Mouse (Mus musculus): Measurements from ENCODE around the gene Samd8. TPM values are rescaled to one million over a fixed set of nuclear protein-coding genes. Genes with fewer than 3 reads are reported as not detected.
A peak's percentile ranks its signal among the peaks of the same experiment; 100 is the strongest.

Samd8 gene
- polyA plus RNA-seq, 1 experiment from 2014 or later = 15.0 TPM

GRCm38 (mm10) chr14:21748142-21748870 lies 2.0 kb upstream of the Samd8 start:
- 42% methylated on average over 15 of the region's 15 CpGs for WGBS
- Histone ChIP-seq H3K36me3 (ENCODE audit: control insufficient read depth, insufficient read depth, low read length) (no peaks in the 10 kb centered on the region), H3K9me3 (ENCODE audit: control insufficient read depth, low read depth, low read length) (no peaks in the 10 kb centered on the region), H3K27ac (ENCODE audit: low read length) (no peak overlapping the region), H3K27me3 (ENCODE audit: control insufficient read depth, insufficient read depth, low read length) (no peaks in the 10 kb centered on the region), H3K4me3 (ENCODE audit: low read depth, low read length) (no peak overlapping the region), H3K9ac (replicated peaks; ENCODE audit: low read depth, low read length) (no peak overlapping the region), H3K4me1 (ENCODE audit: control insufficient read depth, insufficient read depth, low read length) (peaks cover 4% of the 10 kb centered on the region; the same call in 1 of the 2 replicates), H3K4me2 (replicated peaks; ENCODE audit: low read depth, low read length) (no peak overlapping the region)
- ATAC-seq (ENCODE audit: insufficient number of reproducible peaks, insufficient read depth, low FRiP score, low read depth) = no peak

DNA sequence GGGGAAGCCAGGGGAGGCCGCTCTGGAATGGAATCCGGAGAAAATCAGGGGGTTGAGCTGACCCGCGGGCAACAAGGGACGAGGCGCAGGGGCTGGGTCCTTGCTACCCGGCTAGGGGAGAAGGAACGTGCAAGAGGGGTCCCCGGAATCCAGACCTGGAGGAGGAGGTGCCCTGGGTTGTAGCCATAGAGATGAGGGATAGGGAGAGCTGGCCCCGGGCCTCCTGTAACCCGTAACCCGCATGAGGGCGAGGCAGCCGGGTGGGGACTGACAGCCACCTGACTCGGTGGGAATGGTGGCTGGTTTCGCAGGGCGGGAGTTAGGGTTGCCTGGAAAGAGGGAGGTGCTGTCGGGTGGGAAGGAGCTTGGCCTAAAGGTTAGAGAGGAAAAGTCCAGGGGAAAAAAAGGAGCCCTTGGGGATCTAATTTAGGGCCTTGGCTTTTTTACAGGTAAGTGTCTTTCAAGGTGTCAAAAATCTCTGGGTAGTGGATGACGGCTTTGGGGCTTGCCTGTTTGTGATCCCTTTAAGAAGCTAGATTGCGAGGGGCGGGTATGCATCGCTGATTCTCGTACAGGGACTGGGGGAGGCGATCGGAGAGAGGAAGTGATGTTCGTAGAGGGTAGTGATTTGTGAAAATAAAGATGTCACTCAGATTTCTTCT lies 681 bp downstream of the Samd8 start, which contains the start of gene Dusp13:
Gene Dusp13, minus strand, starts transcription at position 301 of the 662 bp plus-strand sequence.
- peak within 1 kb of the TSS; percentile 76 for H3K9ac ChIP-seq (replicated peaks; ENCODE audit: low read depth, low read length)
- peaks cover 4% of the 10 kb centered on the region; the same call in 1 of the 2 replicates for H3K4me1 ChIP-seq (ENCODE audit: control insufficient read depth, insufficient read depth, low read length)
- H3K4me2 ChIP-seq (replicated peaks; ENCODE audit: low read depth, low read length) = peak within 1 kb of the TSS; percentile 66
- peak within 1 kb of the TSS; percentile 83 for H3K27ac ChIP-seq (ENCODE audit: low read length)
- H3K4me3 ChIP-seq (ENCODE audit: low read depth, low read length) = peak within 1 kb of the TSS; percentile 98
- H3K9me3 ChIP-seq (ENCODE audit: control insufficient read depth, low read depth, low read length) = no peaks in the 10 kb centered on the region
- WGBS = under 1% methylated on average over 26 of the region's 26 CpGs
- no peaks in the 10 kb centered on the region for H3K36me3 ChIP-seq (ENCODE audit: control insufficient read depth, insufficient read depth, low read length)
- H3K27me3 ChIP-seq (ENCODE audit: control insufficient read depth, insufficient read depth, low read length) = no peaks in the 10 kb centered on the region
- ATAC-seq (ENCODE audit: insufficient number of reproducible peaks, insufficient read depth, low FRiP score, low read depth) = peak; percentile 80

- Histone ChIP-seq H3K27ac (ENCODE audit: low read length) (no peak overlapping the region), H3K27me3 (ENCODE audit: control insufficient read depth, insufficient read depth, low read length) (no peaks in the 10 kb centered on the region), H3K9ac (replicated peaks; ENCODE audit: low read depth, low read length) (no peak overlapping the region), H3K4me1 (ENCODE audit: control insufficient read depth, insufficient read depth, low read length) (peaks cover 4% of the 10 kb centered on the region; the same call in 1 of the 2 replicates), H3K36me3 (ENCODE audit: control insufficient read depth, insufficient read depth, low read length) (no peaks in the 10 kb centered on the region), H3K9me3 (ENCODE audit: control insufficient read depth, low read depth, low read length) (no peaks in the 10 kb centered on the region), H3K4me3 (ENCODE audit: low read depth, low read length) (no peak overlapping the region), H3K4me2 (replicated peaks; ENCODE audit: low read depth, low read length) (no peak overlapping the region; the same call in 1 of the 2 replicates)
- WGBS = 89% methylated on average over 3 of the region's 3 CpGs
- no peak for ATAC-seq (ENCODE audit: insufficient number of reproducible peaks, insufficient read depth, low FRiP score, low read depth)
Measured at GRCm38 (mm10) chr14:21752411-21752810, 2.1 kb downstream of the Samd8 start.

DNA sequence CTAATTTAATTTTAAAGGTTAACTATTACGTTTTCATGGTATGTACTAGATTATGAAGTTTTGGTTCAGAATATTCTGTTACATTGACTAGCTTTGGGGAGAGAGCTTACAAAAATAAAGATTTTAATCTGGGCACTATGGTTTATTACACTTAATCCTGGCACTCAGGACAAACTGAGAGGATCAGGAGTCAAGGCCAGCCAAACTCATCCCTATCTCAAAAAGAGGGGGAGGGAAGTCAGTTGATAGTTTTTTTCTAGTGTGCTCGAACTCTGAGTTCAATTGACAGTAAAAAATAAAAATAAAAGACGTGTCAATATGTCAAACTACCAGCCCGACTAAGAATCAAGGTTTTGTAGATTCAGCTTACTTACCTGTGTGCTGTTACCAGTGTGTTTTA lies 3.0 kb downstream of the Samd8 start:
- ATAC-seq (ENCODE audit: insufficient number of reproducible peaks, insufficient read depth, low FRiP score, low read depth) = no peak
- H3K4me1 ChIP-seq (ENCODE audit: control insufficient read depth, insufficient read depth, low read length) = peaks cover 4% of the 10 kb centered on the region; the same call in 1 of the 2 replicates
- H3K4me3 ChIP-seq (ENCODE audit: low read depth, low read length) = no peak overlapping the region
- H3K27ac ChIP-seq (ENCODE audit: low read length) = no peak overlapping the region
- H3K27me3 ChIP-seq (ENCODE audit: control insufficient read depth, insufficient read depth, low read length) = no peaks in the 10 kb centered on the region
- WGBS = 73% methylated on average over 4 of the region's 4 CpGs
- no peak overlapping the region for H3K9ac ChIP-seq (replicated peaks; ENCODE audit: low read depth, low read length)
- H3K4me2 ChIP-seq (replicated peaks; ENCODE audit: low read depth, low read length) = no peak overlapping the region
- H3K36me3 ChIP-seq (ENCODE audit: control insufficient read depth, insufficient read depth, low read length) = no peaks in the 10 kb centered on the region
- no peaks in the 10 kb centered on the region for H3K9me3 ChIP-seq (ENCODE audit: control insufficient read depth, low read depth, low read length)

- Histone ChIP-seq H3K27me3 (ENCODE audit: control insufficient read depth, insufficient read depth, low read length) (no peaks in the 10 kb centered on the region), H3K9ac (replicated peaks; ENCODE audit: low read depth, low read length) (no peak overlapping the region), H3K4me3 (ENCODE audit: low read depth, low read length) (no peak overlapping the region), H3K4me2 (replicated peaks; ENCODE audit: low read depth, low read length) (no peak overlapping the region), H3K27ac (ENCODE audit: low read length) (no peak overlapping the region), H3K36me3 (ENCODE audit: control insufficient read depth, insufficient read depth, low read length) (no peaks in the 10 kb centered on the region), H3K9me3 (ENCODE audit: control insufficient read depth, low read depth, low read length) (no peaks in the 10 kb centered on the region), H3K4me1 (ENCODE audit: control insufficient read depth, insufficient read depth, low read length) (no peaks in the 10 kb centered on the region)
- WGBS = 84% methylated on average over 9 of the region's 9 CpGs
- ATAC-seq (ENCODE audit: insufficient number of reproducible peaks, insufficient read depth, low FRiP score, low read depth) = no peak
Measured at GRCm38 (mm10) chr14:21761560-21761959, 11.2 kb downstream of the Samd8 start.

GRCm38 (mm10) chr14:21763736-21764135 lies 13.4 kb downstream of the Samd8 start:
- no peaks in the 10 kb centered on the region for H3K4me1 ChIP-seq (ENCODE audit: control insufficient read depth, insufficient read depth, low read length)
- H3K9ac ChIP-seq (replicated peaks; ENCODE audit: low read depth, low read length) = no peak overlapping the region
- H3K9me3 ChIP-seq (ENCODE audit: control insufficient read depth, low read depth, low read length) = no peaks in the 10 kb centered on the region
- H3K27ac ChIP-seq (ENCODE audit: low read length) = no peak overlapping the region
- WGBS = 95% methylated on average over 3 of the region's 3 CpGs
- H3K27me3 ChIP-seq (ENCODE audit: control insufficient read depth, insufficient read depth, low read length) = no peaks in the 10 kb centered on the region
- H3K4me3 ChIP-seq (ENCODE audit: low read depth, low read length) = no peak overlapping the region
- H3K36me3 ChIP-seq (ENCODE audit: control insufficient read depth, insufficient read depth, low read length) = no peaks in the 10 kb centered on the region
- no peak overlapping the region for H3K4me2 ChIP-seq (replicated peaks; ENCODE audit: low read depth, low read length)
- ATAC-seq (ENCODE audit: insufficient number of reproducible peaks, insufficient read depth, low FRiP score, low read depth) = no peak

- WGBS = 87% methylated on average over 6 of the region's 6 CpGs
- no peak for ATAC-seq (ENCODE audit: insufficient number of reproducible peaks, insufficient read depth, low FRiP score, low read depth)
- H3K4me1 ChIP-seq (ENCODE audit: control insufficient read depth, insufficient read depth, low read length) = no peaks in the 10 kb centered on the region
- no peak overlapping the region for H3K4me3 ChIP-seq (ENCODE audit: low read depth, low read length)
- H3K9me3 ChIP-seq (ENCODE audit: control insufficient read depth, low read depth, low read length) = no peaks in the 10 kb centered on the region
- H3K27ac ChIP-seq (ENCODE audit: low read length) = no peak overlapping the region
- H3K9ac ChIP-seq (replicated peaks; ENCODE audit: low read depth, low read length) = no peak overlapping the region
- H3K36me3 ChIP-seq (ENCODE audit: control insufficient read depth, insufficient read depth, low read length) = no peaks in the 10 kb centered on the region
- H3K4me2 ChIP-seq (replicated peaks; ENCODE audit: low read depth, low read length) = no peak overlapping the region
- no peaks in the 10 kb centered on the region for H3K27me3 ChIP-seq (ENCODE audit: control insufficient read depth, insufficient read depth, low read length)
Measured at GRCm38 (mm10) chr14:21764646-21765045, 14.3 kb downstream of the Samd8 start.

GRCm38 (mm10) chr14:21765754-21766397 lies 15.5 kb downstream of the Samd8 start:
- no peak for ATAC-seq (ENCODE audit: insufficient number of reproducible peaks, insufficient read depth, low FRiP score, low read depth)

More at GRCm38 (mm10) chr14:21765754-21766397, 15.5 kb downstream of the Samd8 start:
- no peak overlapping the region for H3K4me2 ChIP-seq (replicated peaks; ENCODE audit: low read depth, low read length)
- no peaks in the 10 kb centered on the region for H3K4me1 ChIP-seq (ENCODE audit: control insufficient read depth, insufficient read depth, low read length)
- no peaks in the 10 kb centered on the region for H3K27me3 ChIP-seq (ENCODE audit: control insufficient read depth, insufficient read depth, low read length)
- no peak overlapping the region for H3K4me3 ChIP-seq (ENCODE audit: low read depth, low read length)
- no peak overlapping the region for H3K27ac ChIP-seq (ENCODE audit: low read length)
- no peak overlapping the region for H3K9ac ChIP-seq (replicated peaks; ENCODE audit: low read depth, low read length)
- 56% methylated on average over 7 of the region's 7 CpGs for WGBS
- H3K36me3 ChIP-seq (ENCODE audit: control insufficient read depth, insufficient read depth, low read length) = no peaks in the 10 kb centered on the region
- no peaks in the 10 kb centered on the region for H3K9me3 ChIP-seq (ENCODE audit: control insufficient read depth, low read depth, low read length)
